Mouse (Mus musculus) liver, embryonic 16.5 days (tissue): ENCODE data around the gene Stpg1. TPM values are rescaled to one million over a fixed set of nuclear protein-coding genes. Genes with fewer than 3 reads are reported as not detected.

ENCODE experiments used
- ATAC-seq: fragments of 200-750 bp; cut with Nextera tagmentation; 2 replicates; pipeline ENCODE4 v1.8.0; 2017; ENCODE audit warnings: low read depth, mild to moderate bottlenecking, moderate number of reproducible peaks, moderate library complexity
- H3K27ac ChIP-seq: fragments of 300-500 bp; sonication (generic); 2 replicates; pipeline ENCODE4 v1.5.1; 2014; ENCODE audit warnings: mild to moderate bottlenecking, low read length
- H3K27me3 ChIP-seq: fragments of 300-500 bp; sonication (generic); 2 replicates; pipeline ENCODE4 v1.6.1; 2014; ENCODE audit warnings: low read depth, low read length, mixed read lengths; ENCODE audit not compliant: control insufficient read depth, insufficient read depth
- H3K36me3 ChIP-seq: fragments of 300-500 bp; sonication (generic); 2 replicates; pipeline ENCODE4 v1.6.1; 2014; ENCODE audit warnings: mild to moderate bottlenecking; ENCODE audit not compliant: control insufficient read depth, insufficient read depth
- H3K4me1 ChIP-seq: fragments of 300-500 bp; sonication (generic); 2 replicates; pipeline ENCODE4 v1.6.1; 2014; ENCODE audit warnings: low read depth, low read length, mixed read lengths; ENCODE audit not compliant: control insufficient read depth
- H3K4me2 ChIP-seq: fragments of 300-500 bp; sonication (generic); 2 replicates; pipeline ENCODE4 v1.6.1; 2014; ENCODE audit warnings: low read depth, low read length, mixed read lengths
- H3K4me3 ChIP-seq: fragments of 300-500 bp; sonication (generic); 2 replicates; pipeline ENCODE4 v1.5.1; 2014; ENCODE audit warnings: low read depth, mild to moderate bottlenecking, low read length
- H3K9ac ChIP-seq: fragments of 300-500 bp; sonication (generic); 2 replicates; pipeline ENCODE4 v1.6.1; 2014; ENCODE audit warnings: low read depth, low read length
- H3K9me3 ChIP-seq: fragments of 300-500 bp; sonication (generic); replicated peaks from 2 replicates; pipeline ENCODE4 v1.6.1; 2016; ENCODE audit warnings: low read length; ENCODE audit not compliant: control insufficient read depth
- WGBS: fragments of 180-500 bp; shearing (Covaris S2); extraction: QIAGEN DNeasy Blood & Tissue Kit; methylation state at CpG from one replicate; pipeline ENCODE4 v1.1.7; 2014; ENCODE audit not compliant: insufficient replicate concordance; 5-methylcytosine and 5-hydroxymethylcytosine counted together
- polyA plus RNA-seq: library from polyadenylated mRNA; unstranded; fragments of >200 nt; fragmentation: Nextera tagmentation; extraction: Ambion mirVana; gene quantifications from 2 replicates; pipeline ENCODE4 v1.2.1, GENCODE M21; 2015

Gene Stpg1
- polyA plus RNA-seq = not detected in 2 replicates

- peaks cover 14% of the 10 kb centered on the region for H3K4me1 ChIP-seq
- peak; percentile 99 for ATAC-seq
- no peaks in the 10 kb centered on the region for H3K36me3 ChIP-seq
- H3K4me3 ChIP-seq = peak within 1 kb of the TSS; percentile 86
- WGBS = under 1% methylated on average over 53 of the region's 53 CpGs
- no peaks in the 10 kb centered on the region for H3K9me3 ChIP-seq
- H3K4me2 ChIP-seq = peak within 1 kb of the TSS; percentile 96
- peak within 1 kb of the TSS; percentile 63 for H3K9ac ChIP-seq
- H3K27me3 ChIP-seq = no peaks in the 10 kb centered on the region
- H3K27ac ChIP-seq = peak within 1 kb of the TSS; percentile 60
Measured at GRCm38 (mm10) chr4:135494521-135495396, at the start of gene Stpg1, which contains the start of gene Nipal3. TSS of gene Stpg1 (plus strand) at chr4:135494790. TSS of gene Nipal3 (minus strand) at chr4:135495038.

GRCm38 (mm10) chr4:135451360-135452015, 43.1 kb upstream of the Stpg1 start:
- ATAC-seq = no peak
- WGBS = 59% methylated on average over 17 of the region's 18 CpGs
- no peak overlapping the region for H3K9ac ChIP-seq

GRCm38 (mm10) chr4:135453164-135453563, 41.4 kb upstream of the Stpg1 start:
- 55% methylated on average over 6 of the region's 6 CpGs for WGBS
- Histone ChIP-seq H3K4me1 (no peaks in the 10 kb centered on the region), H3K9ac (no peak overlapping the region), H3K27ac (no peak overlapping the region), H3K4me2 (no peak overlapping the region), H3K9me3 (no peaks in the 10 kb centered on the region), H3K36me3 (no peaks in the 10 kb centered on the region), H3K27me3 (no peaks in the 10 kb centered on the region), H3K4me3 (no peak overlapping the region)
- no peak for ATAC-seq

More at GRCm38 (mm10) chr4:135451360-135452015, 43.1 kb upstream of the Stpg1 start:
- H3K9me3 ChIP-seq = no peaks in the 10 kb centered on the region
- H3K4me3 ChIP-seq = no peak overlapping the region
- no peak overlapping the region for H3K27ac ChIP-seq
- H3K4me1 ChIP-seq = no peaks in the 10 kb centered on the region
- no peaks in the 10 kb centered on the region for H3K36me3 ChIP-seq
- H3K4me2 ChIP-seq = no peak overlapping the region
- no peaks in the 10 kb centered on the region for H3K27me3 ChIP-seq

GRCm38 (mm10) chr4:135453572-135453971, 41.0 kb upstream of the Stpg1 start:
- no peak overlapping the region for H3K4me2 ChIP-seq
- H3K9ac ChIP-seq = no peak overlapping the region
- 72% methylated on average over 12 of the region's 12 CpGs for WGBS
- H3K9me3 ChIP-seq = no peaks in the 10 kb centered on the region
- H3K27me3 ChIP-seq = no peaks in the 10 kb centered on the region
- H3K4me1 ChIP-seq = no peaks in the 10 kb centered on the region
- ATAC-seq = no peak
- H3K27ac ChIP-seq = no peak overlapping the region
- no peak overlapping the region for H3K4me3 ChIP-seq
- H3K36me3 ChIP-seq = no peaks in the 10 kb centered on the region

GRCm38 (mm10) chr4:135463406-135463805, 31.2 kb upstream of the Stpg1 start:
- Histone ChIP-seq H3K9ac (no peak overlapping the region), H3K4me2 (no peak overlapping the region), H3K27me3 (no peaks in the 10 kb centered on the region), H3K9me3 (no peaks in the 10 kb centered on the region), H3K27ac (no peak overlapping the region), H3K4me1 (no peaks in the 10 kb centered on the region), H3K4me3 (no peak overlapping the region), H3K36me3 (no peaks in the 10 kb centered on the region)
- ATAC-seq = no peak
- 89% methylated on average over 11 of the region's 11 CpGs for WGBS

- H3K4me2 ChIP-seq = no peak overlapping the region
- no peaks in the 10 kb centered on the region for H3K9me3 ChIP-seq
- no peak overlapping the region for H3K4me3 ChIP-seq
- H3K27ac ChIP-seq = no peak overlapping the region
- H3K36me3 ChIP-seq = no peaks in the 10 kb centered on the region
- 77% methylated on average over 10 of the region's 10 CpGs for WGBS
- no peaks in the 10 kb centered on the region for H3K27me3 ChIP-seq
- peaks cover 6% of the 10 kb centered on the region for H3K4me1 ChIP-seq
- no peak for ATAC-seq
- H3K9ac ChIP-seq = no peak overlapping the region
Measured at GRCm38 (mm10) chr4:135477851-135478250, 16.7 kb upstream of the Stpg1 start.

- no peak for ATAC-seq
- whole genome bisulfite sequencing = 53% methylated on average over 9 of the region's 9 CpGs
- no peak overlapping the region for H3K9ac ChIP-seq
Measured at GRCm38 (mm10) chr4:135480370-135480769, 14.2 kb upstream of the Stpg1 start.

GRCm38 (mm10) chr4:135485086-135485485, 9.5 kb upstream of the Stpg1 start:
- Histone ChIP-seq H3K27ac (no peak overlapping the region), H3K9me3 (no peaks in the 10 kb centered on the region), H3K9ac (no peak overlapping the region), H3K4me1 (peaks cover 6% of the 10 kb centered on the region), H3K4me3 (no peak overlapping the region), H3K4me2 (no peak overlapping the region), H3K36me3 (peaks cover 4% of the 10 kb centered on the region; the same call in 1 of the 2 replicates), H3K27me3 (no peaks in the 10 kb centered on the region)
- no peak for ATAC-seq
- WGBS = 80% methylated on average over 10 of the region's 10 CpGs

More at GRCm38 (mm10) chr4:135480370-135480769, 14.2 kb upstream of the Stpg1 start:
- no peak overlapping the region for H3K27ac ChIP-seq
- no peaks in the 10 kb centered on the region for H3K27me3 ChIP-seq
- no peak overlapping the region for H3K4me2 ChIP-seq
- peaks cover 6% of the 10 kb centered on the region for H3K4me1 ChIP-seq
- no peaks in the 10 kb centered on the region for H3K9me3 ChIP-seq
- H3K36me3 ChIP-seq = no peaks in the 10 kb centered on the region
- H3K4me3 ChIP-seq = no peak overlapping the region

- WGBS = 76% methylated on average over 11 of the region's 11 CpGs
- H3K4me1 ChIP-seq = no peaks in the 10 kb centered on the region
- no peak overlapping the region for H3K9ac ChIP-seq
- no peaks in the 10 kb centered on the region for H3K9me3 ChIP-seq
- H3K27me3 ChIP-seq = no peaks in the 10 kb centered on the region
- ATAC-seq = no peak
- peaks cover 4% of the 10 kb centered on the region; the same call in 1 of the 2 replicates for H3K36me3 ChIP-seq
- H3K27ac ChIP-seq = no peak overlapping the region
- no peak overlapping the region for H3K4me3 ChIP-seq
- H3K4me2 ChIP-seq = no peak overlapping the region
Measured at GRCm38 (mm10) chr4:135486352-135486751, 8.2 kb upstream of the Stpg1 start.
